Mouse (Mus musculus) forebrain, embryonic 12.5 days (tissue): ENCODE measurements around the gene Dnajb8. TPM values are rescaled to one million over a fixed set of nuclear protein-coding genes. Genes with fewer than 3 reads are reported as not detected.

Source experiments
- ATAC-seq: fragments of 200-750 bp; cut with Nextera tagmentation; 2 replicates; pipeline ENCODE4 v1.8.0; 2017; ENCODE audit warnings: moderate TSS enrichment; ENCODE audit not compliant: low FRiP score
- H3K27ac ChIP-seq: fragments of 300-500 bp; sonication (generic); 2 replicates; pipeline ENCODE4 v1.5.1; 2016; ENCODE audit warnings: mild to moderate bottlenecking
- H3K27me3 ChIP-seq: fragments of 300-500 bp; sonication (generic); 2 replicates; pipeline ENCODE4 v1.6.1; 2016; ENCODE audit warnings: mild to moderate bottlenecking
- H3K36me3 ChIP-seq: fragments of 300-500 bp; sonication (generic); replicated peaks from 2 replicates; pipeline ENCODE4 v1.6.1; 2016; ENCODE audit warnings: mild to moderate bottlenecking
- H3K4me1 ChIP-seq: fragments of 300-500 bp; sonication (generic); 2 replicates; pipeline ENCODE4 v1.6.1; 2016
- H3K4me2 ChIP-seq: fragments of 300-500 bp; sonication (generic); 2 replicates; pipeline ENCODE4 v1.6.1; 2016; ENCODE audit warnings: mild to moderate bottlenecking, moderate library complexity
- H3K4me3 ChIP-seq: fragments of 300-500 bp; sonication (generic); replicated peaks from 2 replicates; pipeline ENCODE4 v1.5.1; 2016; ENCODE audit warnings: mild to moderate bottlenecking
- H3K9ac ChIP-seq: fragments of 300-500 bp; sonication (generic); 2 replicates; pipeline ENCODE4 v1.6.1; 2016; ENCODE audit warnings: mild to moderate bottlenecking
- H3K9me3 ChIP-seq: fragments of 300-500 bp; sonication (generic); 2 replicates; pipeline ENCODE4 v1.6.1; 2016
- WGBS: fragments of 180-500 bp; shearing (Covaris S2); methylation state at CpG from one replicate; pipeline ENCODE4 v1.1.7; 2016; 5-methylcytosine and 5-hydroxymethylcytosine counted together
- polyA plus RNA-seq: library from polyadenylated mRNA; unstranded; fragments of >200 nt; fragmentation: Nextera tagmentation; extraction: Ambion mirVana; gene quantifications from 2 replicates; pipeline ENCODE4 v1.2.1, GENCODE M21; 2016

Dnajb8 gene
- polyA plus RNA-seq, 1 experiment from 2014 or later, result not detected

- no peak for ATAC-seq
These were observed 27.2 kb downstream of the Dnajb8 start for GRCm38 (mm10) chr6:88249231-88249630.

GRCm38 (mm10) chr6:88251396-88251795, 29.3 kb downstream of the Dnajb8 start:
- Histone ChIP-seq H3K36me3 (peaks cover 3% of the 10 kb centered on the region; the same call in 1 of the 2 replicates), H3K4me3 (no peak overlapping the region), H3K27me3 (no peaks in the 10 kb centered on the region), H3K9me3 (no peaks in the 10 kb centered on the region), H3K9ac (no peak overlapping the region), H3K27ac (no peak overlapping the region), H3K4me2 (no peak overlapping the region), H3K4me1 (no peaks in the 10 kb centered on the region)
- ATAC-seq, result no peak
- 93% methylated on average over 1 of the region's 1 CpGs for WGBS

More at GRCm38 (mm10) chr6:88249231-88249630, 27.2 kb downstream of the Dnajb8 start:
- no peak overlapping the region for H3K27ac ChIP-seq
- H3K36me3 ChIP-seq, result no peaks in the 10 kb centered on the region; the same call in 1 of the 2 replicates
- H3K4me2 ChIP-seq, result no peak overlapping the region
- peaks cover 4% of the 10 kb centered on the region for H3K27me3 ChIP-seq
- 77% methylated on average over 1 of the region's 1 CpGs for WGBS
- no peaks in the 10 kb centered on the region for H3K4me1 ChIP-seq
- H3K4me3 ChIP-seq, result no peak overlapping the region
- H3K9ac ChIP-seq, result no peak overlapping the region
- H3K9me3 ChIP-seq, result no peaks in the 10 kb centered on the region

GRCm38 (mm10) chr6:88251798-88252478, 29.9 kb downstream of the Dnajb8 start:
- no peak overlapping the region for H3K27ac ChIP-seq
- no peak for ATAC-seq
- H3K9me3 ChIP-seq, result no peaks in the 10 kb centered on the region
- H3K27me3 ChIP-seq, result no peaks in the 10 kb centered on the region
- no peaks in the 10 kb centered on the region for H3K4me1 ChIP-seq
- 79% methylated on average over 7 of the region's 7 CpGs for WGBS
- no peak overlapping the region for H3K4me2 ChIP-seq
- no peak overlapping the region for H3K9ac ChIP-seq
- peaks cover 3% of the 10 kb centered on the region; the same call in 1 of the 2 replicates for H3K36me3 ChIP-seq
- H3K4me3 ChIP-seq, result no peak overlapping the region

- no peaks in the 10 kb centered on the region for H3K27me3 ChIP-seq
- no peak overlapping the region for H3K27ac ChIP-seq
- 83% methylated on average over 6 of the region's 6 CpGs for WGBS
- peaks cover 9% of the 10 kb centered on the region for H3K36me3 ChIP-seq
- no peak overlapping the region for H3K4me3 ChIP-seq
- no peaks in the 10 kb centered on the region for H3K9me3 ChIP-seq
- no peaks in the 10 kb centered on the region for H3K4me1 ChIP-seq
- H3K9ac ChIP-seq, result no peak overlapping the region
- no peak for ATAC-seq
- H3K4me2 ChIP-seq, result no peak overlapping the region
These were observed 32.0 kb downstream of the Dnajb8 start for GRCm38 (mm10) chr6:88254082-88254481.

- WGBS, result 91% methylated on average over 4 of the region's 4 CpGs
- ATAC-seq, result no peak
- Histone ChIP-seq H3K9ac (no peak overlapping the region), H3K36me3 (peaks cover 9% of the 10 kb centered on the region), H3K4me2 (no peak overlapping the region), H3K27me3 (no peaks in the 10 kb centered on the region), H3K27ac (no peak overlapping the region), H3K4me3 (no peak overlapping the region), H3K4me1 (no peaks in the 10 kb centered on the region), H3K9me3 (no peaks in the 10 kb centered on the region)
These were observed 33.4 kb downstream of the Dnajb8 start for GRCm38 (mm10) chr6:88255435-88255834.

GRCm38 (mm10) chr6:88259621-88260020, 37.6 kb downstream of the Dnajb8 start:
- no peak overlapping the region for H3K9ac ChIP-seq
- 94% methylated on average over 3 of the region's 3 CpGs for WGBS
- H3K36me3 ChIP-seq, result peaks cover 9% of the 10 kb centered on the region
- no peaks in the 10 kb centered on the region for H3K9me3 ChIP-seq
- peaks cover 15% of the 10 kb centered on the region; the same call in 1 of the 2 replicates for H3K4me1 ChIP-seq
- H3K27me3 ChIP-seq, result no peaks in the 10 kb centered on the region
- H3K4me3 ChIP-seq, result no peak overlapping the region
- no peak for ATAC-seq
- H3K27ac ChIP-seq, result no peak overlapping the region
- H3K4me2 ChIP-seq, result no peak overlapping the region

- Histone ChIP-seq H3K4me3 (no peak overlapping the region), H3K27ac (no peak overlapping the region), H3K4me1 (peaks cover 15% of the 10 kb centered on the region; the same call in 1 of the 2 replicates), H3K36me3 (peaks cover 9% of the 10 kb centered on the region), H3K27me3 (no peaks in the 10 kb centered on the region), H3K4me2 (no peak overlapping the region), H3K9me3 (no peaks in the 10 kb centered on the region), H3K9ac (no peak overlapping the region)
- 97% methylated on average over 3 of the region's 3 CpGs for WGBS
- no peak for ATAC-seq
These were observed 38.6 kb downstream of the Dnajb8 start for GRCm38 (mm10) chr6:88260645-88261044.

- Histone ChIP-seq H3K27me3 (no peaks in the 10 kb centered on the region), H3K36me3 (peaks cover 5% of the 10 kb centered on the region), H3K9ac (no peak overlapping the region), H3K27ac (peak overlapping the region; percentile 10), H3K9me3 (no peaks in the 10 kb centered on the region), H3K4me1 (peaks cover 15% of the 10 kb centered on the region; the same call in 1 of the 2 replicates), H3K4me2 (no peak overlapping the region), H3K4me3 (no peak overlapping the region)
- ATAC-seq, result no peak
- WGBS, result 31% methylated on average over 9 of the region's 9 CpGs
These were observed 40.1 kb downstream of the Dnajb8 start for GRCm38 (mm10) chr6:88262160-88262559.

- peaks cover 15% of the 10 kb centered on the region; the same call in 1 of the 2 replicates for H3K4me1 ChIP-seq
- no peaks in the 10 kb centered on the region for H3K9me3 ChIP-seq
- no peak overlapping the region for H3K27ac ChIP-seq
- H3K36me3 ChIP-seq, result no peaks in the 10 kb centered on the region
- no peak overlapping the region for H3K4me3 ChIP-seq
- no peak overlapping the region for H3K9ac ChIP-seq
- no peak for ATAC-seq
- H3K4me2 ChIP-seq, result no peak overlapping the region
- 94% methylated on average over 1 of the region's 1 CpGs for WGBS
- H3K27me3 ChIP-seq, result no peaks in the 10 kb centered on the region
These were observed 43.3 kb downstream of the Dnajb8 start for GRCm38 (mm10) chr6:88265355-88265754.

GRCm38 (mm10) chr6:88266055-88266454, 44.0 kb downstream of the Dnajb8 start:
- ATAC-seq, result no peak
- H3K9ac ChIP-seq, result no peak overlapping the region
- no peaks in the 10 kb centered on the region for H3K36me3 ChIP-seq
- no peak overlapping the region for H3K4me3 ChIP-seq
- H3K4me2 ChIP-seq, result no peak overlapping the region
- no peaks in the 10 kb centered on the region for H3K27me3 ChIP-seq
- H3K27ac ChIP-seq, result no peak overlapping the region
- WGBS, result 82% methylated on average over 3 of the region's 3 CpGs
- H3K9me3 ChIP-seq, result no peaks in the 10 kb centered on the region
- peaks cover 15% of the 10 kb centered on the region; the same call in 1 of the 2 replicates for H3K4me1 ChIP-seq

GRCm38 (mm10) chr6:88267068-88267467, 45.0 kb downstream of the Dnajb8 start:
- no peak overlapping the region for H3K4me3 ChIP-seq
- no peaks in the 10 kb centered on the region for H3K36me3 ChIP-seq
- H3K9me3 ChIP-seq, result no peaks in the 10 kb centered on the region
- WGBS, result 86% methylated on average over 3 of the region's 3 CpGs
- no peak overlapping the region for H3K9ac ChIP-seq
- peaks cover 12% of the 10 kb centered on the region; the same call in 1 of the 2 replicates for H3K4me1 ChIP-seq
- H3K4me2 ChIP-seq, result no peak overlapping the region
- no peak for ATAC-seq
- no peaks in the 10 kb centered on the region for H3K27me3 ChIP-seq
- no peak overlapping the region for H3K27ac ChIP-seq

GRCm38 (mm10) chr6:88267970-88268369, 45.9 kb downstream of the Dnajb8 start:
- 97% methylated on average over 2 of the region's 2 CpGs for WGBS
- no peak overlapping the region for H3K4me2 ChIP-seq
- no peak overlapping the region for H3K9ac ChIP-seq
- no peak overlapping the region for H3K4me3 ChIP-seq
- H3K36me3 ChIP-seq, result no peaks in the 10 kb centered on the region
- no peak for ATAC-seq
- H3K4me1 ChIP-seq, result peaks cover 3% of the 10 kb centered on the region; the same call in 1 of the 2 replicates
- H3K27me3 ChIP-seq, result no peaks in the 10 kb centered on the region
- H3K27ac ChIP-seq, result no peak overlapping the region
- H3K9me3 ChIP-seq, result no peaks in the 10 kb centered on the region

- Histone ChIP-seq H3K4me2 (no peak overlapping the region), H3K27ac (no peak overlapping the region), H3K9me3 (no peaks in the 10 kb centered on the region), H3K4me1 (no peaks in the 10 kb centered on the region), H3K4me3 (no peak overlapping the region), H3K27me3 (no peaks in the 10 kb centered on the region), H3K36me3 (no peaks in the 10 kb centered on the region), H3K9ac (no peak overlapping the region)
- no peak for ATAC-seq
- 92% methylated on average over 6 of the region's 6 CpGs for WGBS
These were observed 52.6 kb downstream of the Dnajb8 start for GRCm38 (mm10) chr6:88274623-88275022.
